Mouse (Mus musculus) MEL (cell line): ENCODE measurements around the gene Lhfp. TPM values are rescaled to one million over a fixed set of nuclear protein-coding genes. Genes with fewer than 3 reads are reported as not detected.

Experiments
- DNase-seq: peaks from one replicate; pipeline ENCODE4 v3.0.0; 2011; ENCODE audit warnings: low read depth, low spot score
- H3K27ac ChIP-seq: 2 replicates; pipeline ENCODE4 v1.5.1; 2012; ENCODE audit warnings: low read depth, mild to moderate bottlenecking, control low read depth, low read length, moderate library complexity; ENCODE audit not compliant: control insufficient read depth
- H3K27me3 ChIP-seq, 2 experiments: fragments of 150-350 bp in 1 of 2; sonication (generic) in 1 of 2; 2 replicates each; pipeline ENCODE4 v1.6.1; 2012; ENCODE audit warnings: low read length in 2 of 2, mild to moderate bottlenecking in 2 of 2, improper control_type of control experiment in 1 of 2, moderate library complexity in 1 of 2; ENCODE audit not compliant: insufficient read depth in 2 of 2, control insufficient read depth in 1 of 2
- H3K36me3 ChIP-seq, 2 experiments: 2 replicates each; pipeline ENCODE4 v1.6.1; 2012 to 2014; ENCODE audit warnings: low read length in 2 of 2, improper control_type of control experiment in 1 of 2, inconsistent platforms in 1 of 2, mild to moderate bottlenecking in 1 of 2; ENCODE audit not compliant: insufficient read depth in 2 of 2, control insufficient read depth in 1 of 2
- H3K4me1 ChIP-seq, 2 experiments: fragments of 150-350 bp in 1 of 2; sonication (generic) in 1 of 2; 2 replicates each; pipeline ENCODE4 v1.6.1; 2012; ENCODE audit warnings: low read length in 2 of 2, improper control_type of control experiment in 1 of 2, mild to moderate bottlenecking in 1 of 2; ENCODE audit not compliant: insufficient read depth in 2 of 2, control insufficient read depth in 1 of 2
- H3K4me3 ChIP-seq, 2 experiments: fragments of 150-350 bp in 1 of 2; sonication (generic) in 1 of 2; 2 replicates each; pipeline ENCODE4 v1.5.1; 2012; ENCODE audit warnings: low read depth in 2 of 2, low read length in 2 of 2, mild to moderate bottlenecking in 2 of 2, moderate library complexity in 2 of 2, control low read depth in 1 of 2, improper control_type of control experiment in 1 of 2; ENCODE audit not compliant: control insufficient read depth in 1 of 2, insufficient read depth in 1 of 2
- H3K79me2 ChIP-seq: 2 replicates; pipeline ENCODE4 v1.6.1; 2012; ENCODE audit warnings: mild to moderate bottlenecking, low read length, moderate library complexity; ENCODE audit not compliant: control insufficient read depth, poor library complexity, insufficient read depth
- H3K9ac ChIP-seq: 2 replicates; pipeline ENCODE4 v1.6.1; 2012; ENCODE audit warnings: low read depth, mild to moderate bottlenecking, control low read depth, low read length, moderate library complexity; ENCODE audit not compliant: control insufficient read depth, poor library complexity, severe bottlenecking
- H3K9me3 ChIP-seq: fragments of 150-350 bp; sonication (generic); replicated peaks from 2 replicates; pipeline ENCODE4 v1.6.1; 2012; ENCODE audit warnings: mild to moderate bottlenecking, low read length, improper control_type of control experiment, moderate library complexity; ENCODE audit not compliant: insufficient read depth
- BHLHE40 ChIP-seq: IDR thresholded peaks from 2 replicates; pipeline ENCODE4 v1.6.1; 2012; ENCODE audit warnings: low read depth, mild to moderate bottlenecking, inconsistent platforms, low read length, improper control_type of control experiment, borderline replicate concordance
- CHD1 ChIP-seq: IDR thresholded peaks from 2 replicates; pipeline ENCODE4 v1.6.1; 2012; ENCODE audit warnings: low read depth, mild to moderate bottlenecking, inconsistent platforms, low read length, improper control_type of control experiment
- E2F4 ChIP-seq: IDR thresholded peaks from 2 replicates; pipeline ENCODE4 v1.6.1; 2011; ENCODE audit warnings: low read depth, low read length, improper control_type of control experiment, borderline replicate concordance
- ELF1 ChIP-seq: IDR thresholded peaks from 2 replicates; pipeline ENCODE4 v1.6.1; 2014; ENCODE audit warnings: low read depth, mild to moderate bottlenecking, inconsistent platforms, low read length, improper control_type of control experiment, moderate library complexity
- EP300 ChIP-seq, 2 experiments: IDR thresholded peaks; 2 replicates each; pipeline ENCODE4 v1.6.1; 2011; ENCODE audit warnings: improper control_type of control experiment in 2 of 2, low read length in 2 of 2, low read depth in 1 of 2, mild to moderate bottlenecking in 1 of 2
- ETS1 ChIP-seq: IDR thresholded peaks from 2 replicates; pipeline ENCODE4 v1.6.1; 2012; ENCODE audit warnings: low read depth, mild to moderate bottlenecking, inconsistent platforms, low read length, improper control_type of control experiment, moderate library complexity
- GATA1 ChIP-seq: IDR thresholded peaks from 2 replicates; pipeline ENCODE4 v1.6.1; 2011; ENCODE audit warnings: low read depth, low read length, improper control_type of control experiment
- MAX ChIP-seq: IDR thresholded peaks from 2 replicates; pipeline ENCODE4 v1.6.1; 2011; ENCODE audit warnings: low read length, improper control_type of control experiment
- MEF2A ChIP-seq: IDR thresholded peaks from 2 replicates; pipeline ENCODE4 v1.6.1; 2014; ENCODE audit warnings: low read depth, mild to moderate bottlenecking, inconsistent platforms, low read length, improper control_type of control experiment; ENCODE audit not compliant: poor library complexity, insufficient replicate concordance, severe bottlenecking; ENCODE audit errors: extremely low read depth
- NELFE ChIP-seq: IDR thresholded peaks from 2 replicates; pipeline ENCODE4 v1.6.1; 2011; ENCODE audit warnings: low read depth, low read length, improper control_type of control experiment
- POLR2A ChIP-seq, 2 experiments: IDR thresholded peaks; 2 replicates each; pipeline ENCODE4 v1.6.1; 2011 to 2012; ENCODE audit warnings: low read length in 2 of 2, mild to moderate bottlenecking in 2 of 2, control low read depth in 1 of 2, improper control_type of control experiment in 1 of 2, low read depth in 1 of 2, moderate library complexity in 1 of 2; ENCODE audit not compliant: control insufficient read depth in 1 of 2, insufficient read depth in 1 of 2, poor library complexity in 1 of 2
- POLR2AphosphoS2 ChIP-seq: IDR thresholded peaks from 2 replicates; pipeline ENCODE4 v1.6.1; 2011; ENCODE audit warnings: low read length, improper control_type of control experiment
- RAD21 ChIP-seq: IDR thresholded peaks from 2 replicates; pipeline ENCODE4 v1.6.1; 2011; ENCODE audit warnings: mild to moderate bottlenecking, low read depth, low read length, improper control_type of control experiment
- SMC3 ChIP-seq: IDR thresholded peaks from 2 replicates; pipeline ENCODE4 v1.6.1; 2011; ENCODE audit warnings: low read depth, low read length, improper control_type of control experiment
- TBP ChIP-seq: IDR thresholded peaks from 2 replicates; pipeline ENCODE4 v1.8.0; 2011; ENCODE audit warnings: low read depth, low read length, improper control_type of control experiment
- UBTF ChIP-seq: IDR thresholded peaks from 2 replicates; pipeline ENCODE4 v1.6.1; 2012; ENCODE audit warnings: low read depth, mild to moderate bottlenecking, inconsistent platforms, low read length, improper control_type of control experiment, moderate library complexity, borderline replicate concordance; ENCODE audit not compliant: insufficient read depth
- USF2 ChIP-seq, 2 experiments: IDR thresholded peaks; 2 replicates each; pipeline ENCODE4 v1.6.1; 2011 to 2012; ENCODE audit warnings: improper control_type of control experiment in 2 of 2, low read length in 2 of 2, borderline replicate concordance in 1 of 2, inconsistent platforms in 1 of 2, low read depth in 1 of 2, mild to moderate bottlenecking in 1 of 2; ENCODE audit not compliant: insufficient read depth in 1 of 2
- ZC3H11A ChIP-seq: IDR thresholded peaks from 2 replicates; pipeline ENCODE4 v1.6.1; 2012; ENCODE audit warnings: low read depth, mild to moderate bottlenecking, inconsistent platforms, low read length, improper control_type of control experiment
- ZKSCAN1 ChIP-seq: IDR thresholded peaks from 2 replicates; pipeline ENCODE4 v1.6.1; 2012; ENCODE audit warnings: low read depth, mild to moderate bottlenecking, inconsistent platforms, low read length, improper control_type of control experiment, moderate library complexity
- polyA plus RNA-seq, 2 experiments: library from polyadenylated mRNA; stranded (reverse) in 1 of 2; unstranded in 1 of 2; fragments of >175 nt in 1 of 2; fragments of >200 nt in 1 of 2; gene quantifications; 2 replicates each; pipeline versions ENCODE4 v1.2.1 to v1.2.4; 2012; ENCODE audit warnings: low replicate concordance in 2 of 2, low read depth in 1 of 2; ENCODE audit not compliant: insufficient read length in 2 of 2, insufficient read depth in 1 of 2, missing spikeins in 1 of 2
- total RNA-seq: library from RNA; depleted of rRNA; stranded (reverse); fragments of 300-350 nt; gene quantifications from 2 replicates; pipeline ENCODE4 v1.2.3, GENCODE M21; 2012

Lhfp gene
- total and polyA plus RNA-seq, 3 experiments, result not detected

GRCm38 (mm10) chr3:53119978-53120377 is 78.7 kb downstream of the Lhfp start:
- Histone ChIP-seq H3K9me3 (no peaks in the 10 kb centered on the region), H3K27ac (no peak overlapping the region), H3K4me1 (no peaks in the 10 kb centered on the region), H3K27me3 (no peaks in the 10 kb centered on the region), H3K79me2 (no peaks in the 10 kb centered on the region), H3K9ac (no peak overlapping the region), H3K4me3 (no peak overlapping the region), H3K36me3 (no peaks in the 10 kb centered on the region)
- DNase-seq, result no peak
- TF ChIP-seq MEF2A (no peak), ELF1 (no peak)

- no peaks in the 10 kb centered on the region for H3K27me3 ChIP-seq
- no peaks in the 10 kb centered on the region for H3K9me3 ChIP-seq
- no peak for DNase-seq
- H3K79me2 ChIP-seq, result no peaks in the 10 kb centered on the region
- no peaks in the 10 kb centered on the region for H3K36me3 ChIP-seq
- no peak for TF ChIP-seq BHLHE40
- TF ChIP-seq TBP, result no peak
- no peak for TF ChIP-seq ELF1
- TF ChIP-seq RAD21, result no peak
- TF ChIP-seq USF2 (IDR thresholded peaks at IDR 0.05; ENCODE audit: borderline replicate concordance in 1 of 2, insufficient read depth in 1 of 2, low read depth in 1 of 2, low read length in 2 of 2), result no peak
- TF ChIP-seq CHD1, result no peak
- no peak for TF ChIP-seq GATA1
- no peak for TF ChIP-seq NELFE
- no peak for TF ChIP-seq MAX
- TF ChIP-seq, all 39 proteins: peak for 0
- Histone ChIP-seq H3K4me1 (no peaks in the 10 kb centered on the region), H3K27ac (no peak overlapping the region), H3K4me3 (no peak overlapping the region), H3K9ac (no peak overlapping the region)
Observed at GRCm38 (mm10) chr3:53125495-53125894, 84.2 kb downstream of the Lhfp start.

- TF ChIP-seq USF2 (IDR thresholded peaks at IDR 0.05; ENCODE audit: borderline replicate concordance in 1 of 2, insufficient read depth in 1 of 2, low read depth in 1 of 2, low read length in 2 of 2) (no peak), POLR2AphosphoS2 (no peak), ETS1 (no peak), POLR2A (IDR thresholded peaks at IDR 0.05; ENCODE audit: control insufficient read depth in 1 of 2, insufficient read depth in 1 of 2, low read depth in 1 of 2, low read length in 2 of 2, poor library complexity in 1 of 2) (no peak), SMC3 (no peak), UBTF (no peak), ZKSCAN1 (no peak), EP300 (IDR thresholded peaks at IDR 0.05; ENCODE audit: low read depth in 1 of 2, low read length in 2 of 2) (no peak), ZC3H11A (no peak), MAX (no peak), E2F4 (no peak), CHD1 (no peak)
- Histone ChIP-seq H3K4me3 (no peak overlapping the region), H3K27ac (no peak overlapping the region), H3K27me3 (no peaks in the 10 kb centered on the region), H3K9ac (no peak overlapping the region), H3K4me1 (no peaks in the 10 kb centered on the region), H3K9me3 (no peaks in the 10 kb centered on the region), H3K79me2 (no peaks in the 10 kb centered on the region), H3K36me3 (no peaks in the 10 kb centered on the region)
- no peak for DNase-seq
Observed at GRCm38 (mm10) chr3:53138785-53139184, 97.5 kb downstream of the Lhfp start.
